Mouse (Mus musculus): Measurements from ENCODE around the gene Nipa2.

Gene Nipa2

GRCm38 (mm10) chr7:55962004-55962908 is at the start of gene Nipa2:
Gene Nipa2, minus strand, starts transcription at chr7:55962476.
- peak; percentile 94 for DNase-seq (ENCODE audit: extremely low spot score, low spot score)

- DNase-seq (ENCODE audit: extremely low spot score, low spot score) = no peak
Measured at GRCm38 (mm10) chr7:56011018-56011333, 48.7 kb upstream of the Nipa2 start.

GRCm38 (mm10) chr7:56010318-56011017 is 48.2 kb upstream of the Nipa2 start:
- no peak for DNase-seq (ENCODE audit: extremely low spot score, low spot score)

- DNase-seq (ENCODE audit: extremely low spot score, low spot score) = no peak
Measured at GRCm38 (mm10) chr7:55998997-55999396, 36.7 kb upstream of the Nipa2 start.

GRCm38 (mm10) chr7:55995013-55995412 is 32.7 kb upstream of the Nipa2 start:
- no peak for DNase-seq (ENCODE audit: extremely low spot score, low spot score)

- DNase-seq (ENCODE audit: extremely low spot score, low spot score) = no peak
Measured at GRCm38 (mm10) chr7:55991858-55992257, 29.6 kb upstream of the Nipa2 start.

- DNase-seq (ENCODE audit: extremely low spot score, low spot score) = no peak
Measured at GRCm38 (mm10) chr7:55991129-55991528, 28.9 kb upstream of the Nipa2 start.

- peak; percentile 76 for DNase-seq (ENCODE audit: extremely low spot score, low spot score)
Measured at GRCm38 (mm10) chr7:55986526-55987214, 24.4 kb upstream of the Nipa2 start.

- no peak for DNase-seq (ENCODE audit: extremely low spot score, low spot score)
Measured at GRCm38 (mm10) chr7:55984754-55985153, 22.5 kb upstream of the Nipa2 start.

GRCm38 (mm10) chr7:55983107-55983506 is 20.8 kb upstream of the Nipa2 start:
- DNase-seq (ENCODE audit: extremely low spot score, low spot score) = no peak

- DNase-seq (ENCODE audit: extremely low spot score, low spot score) = no peak
Measured at GRCm38 (mm10) chr7:55982010-55982700, 19.9 kb upstream of the Nipa2 start.

GRCm38 (mm10) chr7:55981511-55981910 is 19.2 kb upstream of the Nipa2 start:
- DNase-seq (ENCODE audit: extremely low spot score, low spot score) = no peak

GRCm38 (mm10) chr7:55974429-55974828 is 12.2 kb upstream of the Nipa2 start:
- no peak for DNase-seq (ENCODE audit: extremely low spot score, low spot score)

- DNase-seq (ENCODE audit: extremely low spot score, low spot score) = no peak
Measured at GRCm38 (mm10) chr7:55969415-55969814, 7.1 kb upstream of the Nipa2 start.

- DNase-seq (ENCODE audit: extremely low spot score, low spot score) = no peak
Measured at GRCm38 (mm10) chr7:55968258-55968901, 6.1 kb upstream of the Nipa2 start.

- no peak for DNase-seq (ENCODE audit: extremely low spot score, low spot score)
Measured at GRCm38 (mm10) chr7:55966866-55967460, 4.7 kb upstream of the Nipa2 start.

- no peak for DNase-seq (ENCODE audit: extremely low spot score, low spot score)
Measured at GRCm38 (mm10) chr7:55960506-55960905, 1.8 kb downstream of the Nipa2 start.

- no peak for DNase-seq (ENCODE audit: extremely low spot score, low spot score)
Measured at GRCm38 (mm10) chr7:55959801-55960200, 2.5 kb downstream of the Nipa2 start.

- DNase-seq (ENCODE audit: extremely low spot score, low spot score) = no peak
Measured at GRCm38 (mm10) chr7:55957916-55958315, 4.4 kb downstream of the Nipa2 start.

GRCm38 (mm10) chr7:55957178-55957577 is 5.1 kb downstream of the Nipa2 start:
- DNase-seq (ENCODE audit: extremely low spot score, low spot score) = no peak

GRCm38 (mm10) chr7:55956054-55956453 is 6.2 kb downstream of the Nipa2 start:
- no peak for DNase-seq (ENCODE audit: extremely low spot score, low spot score)

All from neural tube, embryonic 10.5 days (tissue).